Mouse (Mus musculus): Measurements from ENCODE around the gene Tmem267.
A peak's percentile ranks its signal among the peaks of the same experiment; 100 is the strongest.
"Not testable (repeated sequence)": the region's sequence is repeated elsewhere in the genome, so short reads cannot be mapped to it uniquely, and the experiment has no call there.

The Tmem267 gene

GRCm38 (mm10) chr13:119487880-119488580 is at the start of gene Tmem267, which contains the start of gene 3110070M22Rik:
Gene Tmem267, plus strand, starts transcription at chr13:119488039.
Gene 3110070M22Rik, minus strand, starts transcription at chr13:119488383.
- peak; percentile 90 for DNase-seq (ENCODE audit: low read depth, low spot score)

GRCm38 (mm10) chr13:119442244-119442643 is 45.6 kb upstream of the Tmem267 start:
- DNase-seq (ENCODE audit: low read depth, low spot score): no peak

- DNase-seq (ENCODE audit: low read depth, low spot score): no peak
These were observed 34.3 kb upstream of the Tmem267 start for GRCm38 (mm10) chr13:119453563-119453962.

- no peak for DNase-seq (ENCODE audit: low read depth, low spot score)
These were observed 32.8 kb upstream of the Tmem267 start for GRCm38 (mm10) chr13:119455082-119455481.

- DNase-seq (ENCODE audit: low read depth, low spot score): no peak
These were observed 31.5 kb upstream of the Tmem267 start for GRCm38 (mm10) chr13:119456342-119456741.

GRCm38 (mm10) chr13:119461900-119462595 is 25.8 kb upstream of the Tmem267 start:
- DNase-seq (ENCODE audit: low read depth, low spot score): no peak

DNA sequence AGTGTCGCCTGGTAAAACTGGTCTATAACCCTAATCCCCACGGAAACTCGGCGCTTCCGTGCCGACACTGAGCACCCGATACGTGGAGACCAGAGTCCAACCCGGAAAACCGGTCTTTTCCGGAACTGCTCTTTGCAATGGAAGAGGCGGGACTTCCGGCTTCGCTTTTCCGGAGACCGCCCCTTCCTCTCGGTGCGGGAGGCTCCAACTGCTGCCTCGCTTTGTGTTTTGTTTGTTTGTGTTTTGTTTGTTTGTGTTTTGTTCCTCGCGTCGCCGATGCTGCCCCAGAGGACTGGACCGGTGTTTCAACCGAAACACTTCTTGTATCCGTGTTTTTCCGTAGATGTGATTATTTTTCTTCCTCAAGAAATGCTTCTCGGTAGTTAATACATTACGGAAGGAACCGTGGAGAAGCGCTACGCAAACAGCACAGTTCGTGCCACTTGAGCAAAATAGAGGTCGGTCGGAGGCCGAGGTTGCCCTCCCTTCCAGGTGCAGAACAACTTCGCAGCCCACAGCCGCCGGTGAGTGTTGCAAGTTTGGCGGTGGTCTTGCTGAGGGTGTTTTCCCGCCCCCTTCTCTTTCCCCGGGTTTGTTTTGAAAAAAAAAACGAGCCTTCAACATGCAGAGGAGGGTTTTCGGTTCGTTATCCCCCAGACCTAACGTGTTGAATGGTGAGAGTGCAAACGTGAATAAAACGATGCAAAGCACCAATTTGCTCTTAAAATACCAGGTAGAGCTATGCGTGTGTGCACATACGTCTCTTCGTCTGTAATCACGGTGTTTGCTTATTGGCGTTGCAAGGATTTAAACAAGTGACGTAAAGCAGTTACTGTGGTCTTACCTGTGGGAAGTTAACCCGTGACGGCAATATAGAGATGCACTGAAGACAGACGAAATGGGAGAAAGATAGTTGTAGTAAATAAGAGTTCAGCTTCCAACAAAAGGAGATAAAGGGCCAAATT is 25.0 kb upstream of the Tmem267 start, which contains the start of gene 4833420G17Rik:
Gene 4833420G17Rik, plus strand, starts transcription at position 173 of the 965 bp plus-strand sequence.
- peak; percentile 86 for DNase-seq (ENCODE audit: low read depth, low spot score)

GRCm38 (mm10) chr13:119476631-119477030 is 11.2 kb upstream of the Tmem267 start:
- no peak for DNase-seq (ENCODE audit: low read depth, low spot score)

- no peak for DNase-seq (ENCODE audit: low read depth, low spot score)
These were observed 10.1 kb upstream of the Tmem267 start for GRCm38 (mm10) chr13:119477789-119478188.

DNA sequence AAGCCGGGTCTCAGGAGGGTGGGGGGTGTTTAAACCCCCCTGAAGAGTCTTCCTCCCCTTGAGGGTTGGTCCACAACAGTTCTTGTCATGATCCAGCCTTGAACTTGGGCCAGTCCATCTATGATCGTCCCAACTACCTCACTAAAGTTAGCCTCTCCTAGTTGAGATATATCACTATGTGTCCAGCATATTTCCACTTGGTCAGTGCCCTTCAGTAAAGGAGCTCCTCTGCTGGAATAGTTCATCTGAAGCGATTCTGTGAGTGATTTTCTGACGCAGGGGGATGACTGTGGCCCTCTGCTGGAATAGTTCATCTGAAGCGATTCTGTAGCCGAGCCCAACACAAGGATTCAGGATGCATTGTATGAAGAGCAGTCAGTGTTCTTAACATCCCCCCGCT is 485 bp upstream of the Tmem267 start:
- DNase-seq (ENCODE audit: low read depth, low spot score): no peak

- DNase-seq (ENCODE audit: low read depth, low spot score): not testable (repeated sequence)
These were observed 4.2 kb downstream of the Tmem267 start for GRCm38 (mm10) chr13:119492083-119492482.

- not testable (repeated sequence) for DNase-seq (ENCODE audit: low read depth, low spot score)
These were observed 7.1 kb downstream of the Tmem267 start for GRCm38 (mm10) chr13:119494938-119495337.

GRCm38 (mm10) chr13:119596321-119597211 is 108.7 kb downstream of the Tmem267 start:
- peak; percentile 73 for DNase-seq (ENCODE audit: low read depth, low spot score)

DNA sequence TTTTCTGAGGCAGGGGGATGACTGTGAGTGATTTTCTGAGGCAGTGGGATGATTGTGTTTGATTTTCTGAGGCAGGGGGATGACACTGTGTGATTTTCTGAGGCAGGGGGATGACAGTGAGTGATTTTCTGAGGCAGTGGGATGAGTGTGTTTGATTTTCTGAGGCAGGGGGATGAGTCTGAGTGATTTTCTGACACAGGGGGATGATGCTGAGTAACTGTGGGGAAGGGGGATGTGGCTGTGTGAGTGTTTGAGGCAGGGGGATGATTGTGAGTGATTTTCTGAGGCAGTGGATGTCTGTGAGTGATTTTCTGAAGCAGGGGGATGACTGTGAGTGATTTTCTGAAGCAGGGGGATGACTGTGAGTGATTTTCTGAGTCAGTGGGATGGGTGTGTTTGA is 110.6 kb downstream of the Tmem267 start:
- DNase-seq (ENCODE audit: low read depth, low spot score): peak; percentile 62

- DNase-seq (ENCODE audit: low read depth, low spot score): not testable (repeated sequence)
These were observed 111.2 kb downstream of the Tmem267 start for GRCm38 (mm10) chr13:119599066-119599465.

DNA sequence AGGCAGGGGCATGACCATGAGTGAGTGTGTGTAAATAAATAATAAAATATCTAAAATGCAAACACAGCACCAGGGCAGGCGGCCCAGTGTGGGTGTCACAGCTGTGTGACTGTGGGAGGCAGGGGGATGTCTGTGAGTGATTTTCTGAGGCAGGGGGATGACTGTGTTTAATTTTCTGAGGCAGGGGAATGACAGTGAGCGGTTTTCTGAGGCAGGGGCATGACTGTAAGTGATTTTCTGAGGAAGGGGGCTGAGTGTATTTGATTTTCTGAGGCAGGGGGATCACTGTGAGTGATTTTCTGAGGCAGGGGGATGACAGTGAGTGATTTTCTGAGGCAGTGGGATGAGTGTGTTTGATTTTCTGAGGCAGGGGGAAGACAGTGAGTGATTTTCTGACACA is 111.7 kb downstream of the Tmem267 start:
- DNase-seq (ENCODE audit: low read depth, low spot score): not testable (repeated sequence)

- peak; percentile 73 for DNase-seq (ENCODE audit: low read depth, low spot score)
These were observed 112.3 kb downstream of the Tmem267 start for GRCm38 (mm10) chr13:119600166-119600565.

DNA sequence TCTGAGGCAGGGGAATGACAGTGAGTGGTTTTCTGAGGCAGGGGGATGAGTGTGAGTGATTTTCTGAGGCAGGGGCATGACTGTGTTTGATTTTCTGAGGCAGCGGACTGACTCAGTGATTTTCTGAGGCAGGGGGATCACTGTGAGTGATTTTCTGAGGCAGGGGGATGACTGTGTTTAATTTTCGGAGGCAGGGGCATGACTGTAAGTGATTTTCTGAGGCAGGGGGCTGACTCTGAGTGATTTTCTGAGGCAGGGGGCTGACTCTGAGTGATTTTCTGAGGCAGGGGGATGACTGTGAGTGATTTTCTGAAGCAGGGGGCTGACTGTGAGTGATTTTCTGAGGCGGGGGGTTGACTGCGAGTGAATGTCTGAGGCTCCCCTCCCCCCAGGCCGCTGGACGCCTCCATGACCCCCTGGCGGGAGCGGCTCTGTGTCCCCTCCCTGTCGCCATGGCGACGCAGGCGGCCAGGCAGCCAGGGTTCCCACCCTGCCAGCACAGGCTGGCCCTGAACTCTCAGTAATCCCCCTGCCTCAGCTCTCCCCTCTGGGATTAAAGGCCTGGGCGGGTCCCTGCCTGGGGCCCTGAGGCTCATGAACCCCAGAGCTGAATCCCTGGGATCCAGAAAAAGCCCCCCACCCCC is 115.0 kb downstream of the Tmem267 start:
- peak; percentile 30 for DNase-seq (ENCODE audit: low read depth, low spot score)

DNA sequence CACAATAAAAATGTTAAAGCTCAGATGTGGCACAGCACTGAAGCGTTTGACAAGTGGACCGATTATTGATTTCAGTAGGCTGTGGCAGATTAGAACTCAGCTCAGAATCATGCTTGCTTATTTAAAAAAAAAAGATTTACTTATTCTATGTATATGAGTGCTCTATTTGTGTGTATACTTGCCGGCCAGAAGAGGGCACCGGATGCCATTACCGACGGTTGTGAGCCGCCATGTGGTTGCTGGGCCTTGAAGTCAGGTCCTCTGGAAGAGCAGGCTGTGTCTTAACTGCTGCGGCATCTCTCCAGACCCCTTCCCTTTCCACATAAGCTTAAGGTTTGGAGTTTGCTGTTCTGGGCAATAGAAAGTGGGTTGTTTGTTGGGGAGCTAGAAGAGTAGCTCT is 116.1 kb downstream of the Tmem267 start:
- not testable (repeated sequence) for DNase-seq (ENCODE audit: low read depth, low spot score)

DNA sequence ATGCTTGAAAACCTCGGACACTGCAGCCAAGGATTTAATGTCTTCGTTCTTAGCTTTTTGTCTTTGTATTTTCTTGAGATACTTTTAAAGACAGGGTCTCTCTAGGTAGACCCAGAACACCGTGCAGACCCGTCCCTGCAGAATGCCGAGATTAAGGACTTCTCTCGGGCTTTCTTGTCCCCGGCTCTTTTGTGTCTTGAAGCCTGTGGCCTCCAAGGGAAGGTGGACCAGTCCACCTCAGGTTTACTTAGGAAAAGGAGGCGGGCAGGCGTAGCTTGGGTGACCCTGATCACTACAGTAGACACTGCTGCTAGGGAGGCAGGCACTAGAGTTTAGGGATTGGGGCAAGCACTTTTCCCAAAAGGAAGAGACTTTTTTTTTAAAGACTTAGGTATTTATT is 116.5 kb downstream of the Tmem267 start:
- DNase-seq (ENCODE audit: low read depth, low spot score): not testable (repeated sequence)

All from retina, postnatal 7 days (tissue).